Mouse (Mus musculus) lung, postnatal 0 days (tissue): Measurements from ENCODE around the gene Ntn5. TPM values are rescaled to one million over a fixed set of nuclear protein-coding genes. Genes with fewer than 3 reads are reported as not detected.

Source experiments
- ATAC-seq: fragments of 200-750 bp; cut with Nextera tagmentation; 2 replicates; pipeline ENCODE4 v1.8.0; 2017; ENCODE audit warnings: moderate library complexity
- DNase-seq: peaks from one replicate; pipeline ENCODE4 v3.0.0-alpha.2; 2016; ENCODE audit warnings: low spot score
- H3K27ac ChIP-seq: fragments of 300-500 bp; sonication (generic); 2 replicates; pipeline ENCODE4 v1.5.1; 2014; ENCODE audit warnings: antibody characterized with exemption, mild to moderate bottlenecking, low read length, mixed read lengths
- H3K27me3 ChIP-seq: fragments of 300-500 bp; sonication (generic); replicated peaks from 2 replicates; pipeline ENCODE4 v1.6.1; 2014; ENCODE audit warnings: low read length, mixed read lengths; ENCODE audit not compliant: insufficient read depth
- H3K36me3 ChIP-seq: fragments of 300-500 bp; sonication (generic); 2 replicates; pipeline ENCODE4 v1.6.1; 2014; ENCODE audit warnings: low read length, mixed read lengths; ENCODE audit not compliant: insufficient read depth
- H3K4me1 ChIP-seq: fragments of 300-500 bp; sonication (generic); 2 replicates; pipeline ENCODE4 v1.6.1; 2014; ENCODE audit warnings: antibody characterized with exemption, low read depth, low read length, mixed read lengths; ENCODE audit not compliant: insufficient read depth
- H3K4me2 ChIP-seq: fragments of 300-500 bp; sonication (generic); replicated peaks from 2 replicates; pipeline ENCODE4 v1.6.1; 2014; ENCODE audit warnings: low read depth, mild to moderate bottlenecking, low read length, moderate library complexity, mixed read lengths
- H3K4me3 ChIP-seq: fragments of 300-500 bp; sonication (generic); 2 replicates; pipeline ENCODE4 v1.5.1; 2014; ENCODE audit warnings: low read depth, low read length
- H3K9ac ChIP-seq: fragments of 300-500 bp; sonication (generic); replicated peaks from 2 replicates; pipeline ENCODE4 v1.6.1; 2014; ENCODE audit warnings: low read depth, mild to moderate bottlenecking
- H3K9me3 ChIP-seq: fragments of 300-500 bp; sonication (generic); 2 replicates; pipeline ENCODE4 v1.6.1; 2016; ENCODE audit warnings: low read length, mixed read lengths
- CTCF ChIP-seq: IDR thresholded peaks from 2 replicates; pipeline ENCODE4 v1.5.1; 2016; ENCODE audit warnings: antibody characterized with exemption, mild to moderate bottlenecking
- EP300 ChIP-seq: IDR thresholded peaks from 2 replicates; pipeline ENCODE4 v1.6.1; 2016; ENCODE audit warnings: antibody characterized with exemption, mild to moderate bottlenecking, control low read depth
- WGBS: fragments of 180-500 bp; shearing (Covaris S2); extraction: QIAGEN DNeasy Blood & Tissue Kit; methylation state at CpG from one replicate; pipeline ENCODE4 v1.1.7; 2014; 5-methylcytosine and 5-hydroxymethylcytosine counted together
- polyA plus RNA-seq: library from polyadenylated mRNA; unstranded; fragments of >200 nt; fragmentation: Nextera tagmentation; extraction: Ambion mirVana; gene quantifications from 2 replicates; pipeline ENCODE4 v1.2.1, GENCODE M21; 2015

Gene Ntn5
- polyA plus RNA-seq, 1 experiment from 2014 or later: 2.4 TPM

GRCm38 (mm10) chr7:45725151-45725550 is 41.3 kb downstream of the Ntn5 start:
- Histone ChIP-seq H3K27ac (no peak overlapping the region), H3K4me1 (no peaks in the 10 kb centered on the region), H3K36me3 (peaks cover 18% of the 10 kb centered on the region), H3K27me3 (no peaks in the 10 kb centered on the region), H3K9me3 (no peaks in the 10 kb centered on the region), H3K4me2 (no peak overlapping the region), H3K9ac (no peak overlapping the region), H3K4me3 (no peak overlapping the region)
- DNase-seq (no peak), ATAC-seq (no peak)
- no peak for TF ChIP-seq CTCF
- TF ChIP-seq EP300: no peak
- WGBS: 90% methylated on average over 9 of the region's 9 CpGs

- H3K4me2 ChIP-seq: no peak within 1 kb of the TSS
- H3K4me3 ChIP-seq: no peak within 1 kb of the TSS
- ATAC-seq: no peak
- WGBS: 87% methylated on average over 11 of the region's 11 CpGs
- TF ChIP-seq CTCF (no peak), EP300 (no peak)
- H3K27me3 ChIP-seq: no peaks in the 10 kb centered on the region
- no peak within 1 kb of the TSS for H3K27ac ChIP-seq
- H3K36me3 ChIP-seq: peaks cover 18% of the 10 kb centered on the region
- no peaks in the 10 kb centered on the region for H3K9me3 ChIP-seq
- no peaks in the 10 kb centered on the region; the same call in 1 of the 2 replicates for H3K4me1 ChIP-seq
- no peak within 1 kb of the TSS for H3K9ac ChIP-seq
- no peak for DNase-seq
Observed at GRCm38 (mm10) chr7:45725713-45726112, 41.9 kb downstream of the Ntn5 start, which contains the start of gene Spaca4. TSS of gene Spaca4 (minus strand) at chr7:45725813.

- Histone ChIP-seq H3K4me1 (no peaks in the 10 kb centered on the region; the same call in 1 of the 2 replicates), H3K4me2 (no peak overlapping the region), H3K9me3 (no peaks in the 10 kb centered on the region), H3K9ac (no peak overlapping the region), H3K36me3 (peaks cover 18% of the 10 kb centered on the region), H3K27me3 (no peaks in the 10 kb centered on the region), H3K4me3 (no peak overlapping the region), H3K27ac (no peak overlapping the region)
- ATAC-seq: no peak
- TF ChIP-seq EP300 (no peak), CTCF (no peak)
- no peak for DNase-seq
- 85% methylated on average over 10 of the region's 10 CpGs for WGBS
Observed at GRCm38 (mm10) chr7:45726419-45726818, 42.6 kb downstream of the Ntn5 start.

GRCm38 (mm10) chr7:45727625-45728024 is 43.8 kb downstream of the Ntn5 start:
- 42% methylated on average over 3 of the region's 3 CpGs for WGBS
- no peak for DNase-seq
- no peak overlapping the region for H3K4me3 ChIP-seq
- no peaks in the 10 kb centered on the region; the same call in 1 of the 2 replicates for H3K4me1 ChIP-seq
- peaks cover 18% of the 10 kb centered on the region for H3K36me3 ChIP-seq
- no peak overlapping the region for H3K9ac ChIP-seq
- TF ChIP-seq EP300 (no peak), CTCF (no peak)
- H3K27ac ChIP-seq: no peak overlapping the region
- H3K4me2 ChIP-seq: no peak overlapping the region
- H3K9me3 ChIP-seq: no peaks in the 10 kb centered on the region
- H3K27me3 ChIP-seq: no peaks in the 10 kb centered on the region
- no peak for ATAC-seq

GRCm38 (mm10) chr7:45730727-45731431 is 47.1 kb downstream of the Ntn5 start:
- H3K27ac ChIP-seq: peak overlapping the region; percentile 43; the same call in 1 of the 2 replicates
- H3K4me2 ChIP-seq: no peak overlapping the region
- H3K4me3 ChIP-seq: no peak overlapping the region
- H3K9ac ChIP-seq: no peak overlapping the region
- H3K4me1 ChIP-seq: no peaks in the 10 kb centered on the region; the same call in 1 of the 2 replicates
- H3K36me3 ChIP-seq: no peaks in the 10 kb centered on the region
- ATAC-seq (peak; percentile 72), DNase-seq (peak; percentile 79)
- no peaks in the 10 kb centered on the region for H3K9me3 ChIP-seq
- no peaks in the 10 kb centered on the region for H3K27me3 ChIP-seq
- WGBS: 22% methylated on average over 16 of the region's 16 CpGs
- TF ChIP-seq CTCF (peak; percentile 76), EP300 (no peak)

- TF ChIP-seq EP300 (no peak), CTCF (no peak)
- Histone ChIP-seq H3K4me2 (no peak overlapping the region), H3K4me3 (no peak overlapping the region), H3K9ac (no peak overlapping the region), H3K27ac (no peak overlapping the region), H3K36me3 (no peaks in the 10 kb centered on the region), H3K27me3 (no peaks in the 10 kb centered on the region), H3K4me1 (no peaks in the 10 kb centered on the region; the same call in 1 of the 2 replicates), H3K9me3 (no peaks in the 10 kb centered on the region)
- ATAC-seq (no peak), DNase-seq (no peak)
- 68% methylated on average over 5 of the region's 5 CpGs for WGBS
Observed at GRCm38 (mm10) chr7:45733477-45733876, 49.7 kb downstream of the Ntn5 start.
